Comparison of ENCODE assay signal across 10 mouse cellular contexts in the genomic region with DNA sequence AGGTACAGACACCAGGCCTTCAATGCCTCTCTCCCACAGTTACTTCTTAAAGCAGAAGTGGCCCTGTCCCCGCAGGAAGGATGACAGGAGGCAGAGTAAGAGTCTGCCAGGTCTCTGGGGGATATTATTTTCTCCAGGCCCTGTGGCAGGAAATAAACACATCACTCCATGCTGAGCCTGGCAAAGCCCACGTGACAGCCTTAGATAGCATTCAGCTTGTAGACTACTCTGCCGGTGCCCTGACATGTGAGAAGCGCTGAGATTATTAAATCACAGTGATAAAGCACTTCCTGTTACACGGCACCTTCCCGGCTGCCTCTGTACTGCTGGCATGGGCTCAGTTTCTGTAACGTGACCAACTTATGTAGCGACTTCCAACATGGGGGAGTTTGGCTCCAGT.
DNase-seq lines count a peak whose midpoint lies in the region; ATAC-seq and TF ChIP-seq lines count a peak whose summit lies in the region.
"Had no signal": no experiment of that assay in that cellular context is flagged by ENCODE, and none has a peak within 500 bp of the region (broad histone marks: within the 10 kb centered on the region; RNA-seq: fewer than 3 reads in every experiment).

No protein-coding gene starts in this region.

- peaks cover 52% of the 10 kb centered on the region for H3K27me3 ChIP-seq in heart, embryonic 12.5 days (replicated peaks)
- H3K27me3 ChIP-seq in neural tube, embryonic 13.5 days: peaks cover 12% of the 10 kb centered on the region; the same call in 1 of the 2 replicates
- H3K27me3 ChIP-seq in neural tube, embryonic 15.5 days (replicated peaks): 0 out of 2 replicates have a peak, but pooled peaks cover 2% of the 10 kb centered on the region

- no peak overlapping the region for H3K4me2 ChIP-seq in heart, embryonic 12.5 days
- no peak overlapping the region for H3K4me2 ChIP-seq in neural tube, embryonic 13.5 days
- H3K4me2 ChIP-seq in neural tube, embryonic 15.5 days: no peak overlapping the region
- H3K4me2 ChIP-seq: limb, embryonic 12.5 days; neural tube, embryonic 12.5 days had no signal

- DNase-seq in heart, postnatal 25 days (ENCODE audit: low spot score): no peak
- DNase-seq in kidney, adult 9 months: peak; percentile 13
- peak; percentile 48 for DNase-seq in telencephalon, adult 2 months (ENCODE audit: low read depth, low spot score)
- no peak for DNase-seq in layer of hippocampus, adult 2 months (ENCODE audit: low spot score in 2 of 2)
- DNase-seq: heart, postnatal 36 days had no signal

- H3K4me3 ChIP-seq in heart, embryonic 12.5 days: no peak overlapping the region
- no peak overlapping the region for H3K4me3 ChIP-seq in neural tube, embryonic 13.5 days
- no peak overlapping the region for H3K4me3 ChIP-seq in neural tube, embryonic 15.5 days (replicated peaks)
- no peak overlapping the region for H3K4me3 ChIP-seq in layer of hippocampus, adult 2 months
- H3K4me3 ChIP-seq: limb, embryonic 12.5 days; neural tube, embryonic 12.5 days had no signal

- peak; percentile 51; the same call in 1 of the 2 replicates for ATAC-seq in heart, embryonic 12.5 days (ENCODE audit: insufficient number of reproducible peaks, low FRiP score)
- ATAC-seq in neural tube, embryonic 13.5 days (ENCODE audit: low read depth): peak; percentile 37; the same call in 1 of the 2 replicates
- no peak; the same call in 1 of the 2 replicates for ATAC-seq in neural tube, embryonic 15.5 days (ENCODE audit: low FRiP score)

- H3K4me1 ChIP-seq in heart, embryonic 12.5 days (replicated peaks): peaks cover 17% of the 10 kb centered on the region
- peaks cover 65% of the 10 kb centered on the region for H3K4me1 ChIP-seq in neural tube, embryonic 13.5 days (replicated peaks)
- peaks cover 55% of the 10 kb centered on the region for H3K4me1 ChIP-seq in neural tube, embryonic 15.5 days

- whole genome bisulfite sequencing in heart, embryonic 12.5 days: 20% methylated on average over 8 of the region's 8 CpGs
- WGBS in neural tube, embryonic 13.5 days: 42% methylated on average over 8 of the region's 8 CpGs
- WGBS in neural tube, embryonic 15.5 days: 36% methylated on average over 8 of the region's 8 CpGs

- no peak for TF ChIP-seq CTCF in layer of hippocampus, adult 2 months (conservative IDR thresholded peaks at IDR 0.05)

- no peak overlapping the region for H3K27ac ChIP-seq in heart, embryonic 12.5 days (ENCODE audit: poor library complexity, severe bottlenecking)
- no peak overlapping the region for H3K27ac ChIP-seq in neural tube, embryonic 13.5 days (replicated peaks)
- no peak overlapping the region for H3K27ac ChIP-seq in neural tube, embryonic 15.5 days (replicated peaks)
- H3K27ac ChIP-seq in layer of hippocampus, adult 2 months: no peak overlapping the region
- H3K27ac ChIP-seq: limb, embryonic 12.5 days; neural tube, embryonic 12.5 days had no signal

- no peaks in the 10 kb centered on the region for H3K9me3 ChIP-seq in heart, embryonic 12.5 days (replicated peaks)
- H3K9me3 ChIP-seq in neural tube, embryonic 13.5 days: no peaks in the 10 kb centered on the region
- no peaks in the 10 kb centered on the region for H3K9me3 ChIP-seq in neural tube, embryonic 15.5 days (replicated peaks)
- H3K9me3 ChIP-seq: limb, embryonic 12.5 days; neural tube, embryonic 12.5 days had no signal

- no peak overlapping the region for H3K9ac ChIP-seq in heart, embryonic 12.5 days
- no peak overlapping the region for H3K9ac ChIP-seq in neural tube, embryonic 13.5 days
- H3K9ac ChIP-seq in neural tube, embryonic 15.5 days (replicated peaks): no peak overlapping the region
- H3K9ac ChIP-seq: limb, embryonic 12.5 days; neural tube, embryonic 12.5 days had no signal

- intact Hi-C loops in heart, postnatal 25 days (cut with DNase I): no loop called here

- H3K36me3 ChIP-seq in heart, embryonic 12.5 days: no peaks in the 10 kb centered on the region
- no peaks in the 10 kb centered on the region for H3K36me3 ChIP-seq in neural tube, embryonic 13.5 days
- no peaks in the 10 kb centered on the region for H3K36me3 ChIP-seq in neural tube, embryonic 15.5 days
- H3K36me3 ChIP-seq: limb, embryonic 12.5 days; neural tube, embryonic 12.5 days had no signal

Comparison
In these comparisons a context has a peak if more than half of its experiments do, and no peak if none do; other contexts are left out.
1. DNase-seq: peak in kidney, adult 9 months (single experiment) and telencephalon, adult 2 months (single experiment); none in heart, postnatal 25 days (single experiment) and layer of hippocampus, adult 2 months (0 of 2).